Mouse (Mus musculus): ENCODE measurements around the gene Tpx2.

GRCm38 (mm10) chr2:152928988-152929370 lies 81.2 kb downstream of the Tpx2 start:
- no peak for TF ChIP-seq CTCF (conservative IDR thresholded peaks at IDR 0.05; ENCODE audit: low read length)
- no peak for TF ChIP-seq NANOG (IDR thresholded peaks at IDR 0.05; ENCODE audit: borderline replicate concordance, low read length)
- no peak for TF ChIP-seq POU5F1 (IDR thresholded peaks at IDR 0.05; ENCODE audit: borderline replicate concordance, low read length)

Data from E14TG2a.4 (cell line).